ENCODE assay signal across 9 mouse cellular contexts in the genomic region with DNA sequence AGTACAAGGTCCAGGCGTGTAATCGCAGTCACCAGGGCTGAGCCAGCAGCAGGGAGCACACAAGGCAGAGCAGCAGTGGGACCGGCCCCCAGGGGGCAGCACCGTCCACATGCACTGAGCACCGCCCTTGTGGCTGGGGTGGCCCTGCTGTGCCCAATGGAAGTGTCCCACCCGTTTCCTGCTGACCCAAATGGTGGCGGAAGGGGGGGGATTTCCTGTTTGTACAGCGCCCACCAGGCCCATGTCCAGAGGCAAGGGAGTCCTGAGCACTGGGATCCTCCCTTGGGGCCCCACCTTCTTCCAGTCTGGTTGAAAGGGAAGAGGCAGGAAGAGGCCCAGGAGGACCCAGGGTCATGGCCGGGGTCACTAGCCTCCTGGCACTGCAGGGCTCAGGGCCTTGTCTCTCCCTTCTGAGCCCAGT. TPM values are rescaled to one million over a fixed set of nuclear protein-coding genes. Genes with fewer than 3 reads are reported as not detected.
A peak's percentile ranks its signal among the peaks of the same experiment; 100 is the strongest.
DNase-seq lines count a peak whose midpoint lies in the region; ATAC-seq and TF ChIP-seq lines count a peak whose summit lies in the region.
"Had no signal": no experiment of that assay in that cellular context is flagged by ENCODE, and none has a peak within 500 bp of the region (broad histone marks: within the 10 kb centered on the region; RNA-seq: fewer than 3 reads in every experiment).

No protein-coding gene starts in this region.

- DNase-seq in R1 (ENCODE audit: low read depth, low spot score) (peak; percentile 82), adipocyte (ENCODE audit: low spot score) (no peak)
- DNase-seq in heart, adult 11 months: peak; percentile 100
- DNase-seq in kidney, adult 18-20 months: peak; percentile 89
- peak; percentile 86 for DNase-seq in lung, adult 2 months

- H3K79me2 ChIP-seq in C2C12 (ENCODE audit: control insufficient read depth, insufficient read depth): peaks cover 74% of the 10 kb centered on the region

- ATAC-seq in neutrophil, adult 5-6 weeks (ENCODE audit: extremely low read depth, insufficient number of reproducible peaks, low FRiP score, poor library complexity, severe bottlenecking): peak; percentile 62

- peaks cover 35% of the 10 kb centered on the region for H3K79me3 ChIP-seq in C2C12 (ENCODE audit: low read depth)

- 0 out of 2 replicates have a peak overlapping the region, but pooled peaks have one; percentile 34 for H3K27ac ChIP-seq in cortical plate, adult 2 months (ENCODE audit: insufficient read depth, low read length)

- TF ChIP-seq CTCF in C2C12 (IDR thresholded peaks at IDR 0.05; ENCODE audit: control insufficient read depth, insufficient read depth, insufficient read length): peak; percentile 100
- TF ChIP-seq CTCF in cortical plate, adult 2 months (IDR thresholded peaks at IDR 0.05; ENCODE audit: extremely low read depth, insufficient read depth, low read length): peak; percentile 65
- TF ChIP-seq CTCF in lung, adult 2 months (IDR thresholded peaks at IDR 0.05; ENCODE audit: insufficient read depth, low read length): peak; percentile 88

- peaks cover 85% of the 10 kb centered on the region for H3K36me3 ChIP-seq in C2C12 (ENCODE audit: control insufficient read depth, insufficient read depth)

- H3ac ChIP-seq in C2C12 (ENCODE audit: control insufficient read depth, insufficient read length, low read depth): no peak overlapping the region

- WGBS in lung, adult 2 months: 18% methylated on average over 9 of the region's 9 CpGs

- TF ChIP-seq POLR2A in cortical plate, adult 2 months (IDR thresholded peaks at IDR 0.05; ENCODE audit: extremely low read depth, insufficient read depth, low read length): no peak
- TF ChIP-seq POLR2A in lung, adult 2 months (IDR thresholded peaks at IDR 0.05; ENCODE audit: borderline replicate concordance, extremely low read depth, low read depth, low read length): no peak; the same call in 1 of the 2 replicates

- H3K27me3 ChIP-seq in C2C12 (ENCODE audit: control insufficient read depth, insufficient read depth, insufficient read length): no peaks in the 10 kb centered on the region

- no peak overlapping the region for H3K4me3 ChIP-seq in C2C12 (ENCODE audit: insufficient read depth, poor library complexity, severe bottlenecking)
- no peak overlapping the region for H3K4me3 ChIP-seq in cortical plate, adult 2 months (ENCODE audit: insufficient read depth, low read length)
- H3K4me3 ChIP-seq in lung, adult 2 months (replicated peaks; ENCODE audit: extremely low read depth, low read depth, low read length): no peak overlapping the region
- H3K4me3 ChIP-seq: hindbrain, embryonic 15.5 days had no signal

- peaks cover 17% of the 10 kb centered on the region for H3K4me1 ChIP-seq in cortical plate, adult 2 months (ENCODE audit: control insufficient read depth, insufficient read depth, low read length)
- H3K4me1 ChIP-seq in lung, adult 2 months (ENCODE audit: control insufficient read depth, insufficient read depth, low read length): peaks cover 80% of the 10 kb centered on the region

TF ChIP-seq in C2C12, 6 proteins besides CTCF, POLR2A, EP300 and RAD21:
- TF ChIP-seq USF1 (IDR thresholded peaks at IDR 0.05; ENCODE audit: low read depth) (no peak), MAX (IDR thresholded peaks at IDR 0.05) (peak; percentile 95)

RNA-seq across cellular contexts. Expression of a gene that starts 16.0 kb away (rescaled TPM):
- 0.32 TPM for polyA plus RNA-seq in C2C12 (2012; fragmentation: generic; extraction: Trizol)
- polyA plus RNA-seq in cortical plate, adult 2 months (2012; rRNA removed): 2.5 and 3.0 TPM in 2 replicates
- polyA plus RNA-seq in lung, adult 2 months (2012; rRNA removed): 8.8 and 10.1 TPM in 2 replicates
- 2.5 and 2.6 TPM in 2 replicates for total RNA-seq in neutrophil, adult 5-6 weeks (2017)

RNA-seq across cellular contexts. Expression of a gene that starts 20.1 kb away (rescaled TPM):
- 0.20 TPM for polyA plus RNA-seq in C2C12 (2012; fragmentation: generic; extraction: Trizol)
- polyA plus RNA-seq in cortical plate, adult 2 months (2012; rRNA removed): 6.8 and 7.8 TPM in 2 replicates
- 3.6 and 5.9 TPM in 2 replicates for polyA plus RNA-seq in lung, adult 2 months (2012; rRNA removed)
- 2.2 TPM in 1 of 2 replicates, not detected in the other for total RNA-seq in neutrophil, adult 5-6 weeks (2017)

RNA-seq across cellular contexts. Expression of a gene that starts 24.6 kb away (rescaled TPM):
- polyA plus RNA-seq in C2C12 (2012; fragmentation: generic; extraction: Trizol): 1.7 TPM
- polyA plus RNA-seq in cortical plate, adult 2 months (2012; rRNA removed): 5.8 and 5.9 TPM in 2 replicates
- polyA plus RNA-seq in lung, adult 2 months (2012; rRNA removed): 3.7 and 6.3 TPM in 2 replicates
- 3.1 and 5.6 TPM in 2 replicates for total RNA-seq in neutrophil, adult 5-6 weeks (2017)

RNA-seq across cellular contexts. Expression of a gene that starts 24.7 kb away (rescaled TPM):
- polyA plus RNA-seq in C2C12 (2012; fragmentation: generic; extraction: Trizol): 148 TPM
- 106 and 108 TPM in 2 replicates for polyA plus RNA-seq in cortical plate, adult 2 months (2012; rRNA removed)
- 79.2 and 83.4 TPM in 2 replicates for polyA plus RNA-seq in lung, adult 2 months (2012; rRNA removed)
- 11.2 and 16.9 TPM in 2 replicates for total RNA-seq in neutrophil, adult 5-6 weeks (2017)

RNA-seq across cellular contexts. Expression of a gene that starts 30.6 kb away (rescaled TPM):
- polyA plus RNA-seq in C2C12 (2012; fragmentation: generic; extraction: Trizol): 61.6 TPM
- polyA plus RNA-seq in cortical plate, adult 2 months (2012; rRNA removed): 75.5 and 76.0 TPM in 2 replicates
- 59.3 and 61.8 TPM in 2 replicates for polyA plus RNA-seq in lung, adult 2 months (2012; rRNA removed)
- 16.5 and 16.8 TPM in 2 replicates for total RNA-seq in neutrophil, adult 5-6 weeks (2017)
